Mouse (Mus musculus) CH12.LX (cell line): ENCODE results near the gene Iqca. TPM values are rescaled to one million over a fixed set of nuclear protein-coding genes. Genes with fewer than 3 reads are reported as not detected.

Experiments used
- DNase-seq: peaks from one replicate; pipeline ENCODE4 v3.0.0-alpha.2; 2013; ENCODE audit errors: extremely low read depth
- H3K27ac ChIP-seq: 2 replicates; pipeline ENCODE4 v1.5.1; 2012; ENCODE audit warnings: low read depth, mild to moderate bottlenecking, control low read depth, moderate library complexity; ENCODE audit not compliant: insufficient read depth
- H3K27me3 ChIP-seq: replicated peaks from 2 replicates; pipeline ENCODE3; 2012; ENCODE audit warnings: inconsistent platforms
- H3K36me3 ChIP-seq, 2 experiments: replicated peaks in 1 of 2; 2 replicates each; pipeline versions ENCODE3 to v1.6.1; 2012; ENCODE audit warnings: inconsistent platforms in 1 of 2, low read length in 1 of 2, mild to moderate bottlenecking in 1 of 2, mixed read lengths in 1 of 2, moderate library complexity in 1 of 2; ENCODE audit not compliant: control insufficient read depth in 1 of 2, insufficient read depth in 1 of 2
- H3K4me1 ChIP-seq, 2 experiments: 2 replicates each; pipeline ENCODE4 v1.6.1; 2012; ENCODE audit warnings: inconsistent platforms in 1 of 2, moderate library complexity in 1 of 2; ENCODE audit not compliant: insufficient read depth in 2 of 2, control insufficient read depth in 1 of 2
- H3K4me2 ChIP-seq: 2 replicates; pipeline ENCODE4 v1.6.1; 2012; ENCODE audit warnings: low read depth, mild to moderate bottlenecking, control low read depth; ENCODE audit not compliant: poor library complexity, insufficient read depth, severe bottlenecking
- H3K4me3 ChIP-seq, 3 experiments: fragments of 150-350 bp in 1 of 3; sonication (generic) in 1 of 3; replicated peaks in 1 of 3; 2 replicates each; pipeline versions ENCODE3 to v1.5.1; 2011 to 2012; ENCODE audit warnings: low read depth in 2 of 3, low read length in 2 of 3, mild to moderate bottlenecking in 2 of 3, moderate library complexity in 2 of 3, control low read depth in 1 of 3, improper control_type of control experiment in 1 of 3, inconsistent platforms in 1 of 3, mixed read lengths in 1 of 3; ENCODE audit not compliant: poor library complexity in 1 of 3
- H3K79me2 ChIP-seq: replicated peaks from 2 replicates; pipeline ENCODE4 v1.6.1; 2012; ENCODE audit warnings: mild to moderate bottlenecking, moderate library complexity; ENCODE audit not compliant: control insufficient read depth, poor library complexity, insufficient read depth, severe bottlenecking; ENCODE audit errors: extremely low read depth
- H3K9ac ChIP-seq: 2 replicates; pipeline ENCODE4 v1.6.1; 2012; ENCODE audit warnings: low read depth, mild to moderate bottlenecking, control low read depth, moderate library complexity; ENCODE audit not compliant: insufficient read depth
- H3K9me3 ChIP-seq: replicated peaks from 2 replicates; pipeline ENCODE3; 2012; ENCODE audit warnings: low read length, inconsistent platforms, mixed read lengths
- CTCF ChIP-seq, 2 experiments: IDR thresholded peaks in 1 of 2; conservative IDR thresholded peaks in 1 of 2; 2 replicates each; pipeline ENCODE4 v1.5.1; 2011 to 2012; ENCODE audit warnings: low read depth in 2 of 2, low read length in 2 of 2, improper control_type of control experiment in 1 of 2, inconsistent platforms in 1 of 2, mild to moderate bottlenecking in 1 of 2, moderate library complexity in 1 of 2
- EP300 ChIP-seq: IDR thresholded peaks from 2 replicates; pipeline ENCODE4 v1.6.1; 2011; ENCODE audit warnings: low read length, improper control_type of control experiment
- GABPA ChIP-seq: IDR thresholded peaks from 2 replicates; pipeline ENCODE4 v1.6.1; 2012; ENCODE audit warnings: low read depth, low read length, improper control_type of control experiment, inconsistent platforms; ENCODE audit not compliant: insufficient replicate concordance
- HCFC1 ChIP-seq: IDR thresholded peaks from 2 replicates; pipeline ENCODE4 v1.6.1; 2012; ENCODE audit warnings: low read depth, mild to moderate bottlenecking, inconsistent platforms, low read length, improper control_type of control experiment
- IRF4 ChIP-seq: IDR thresholded peaks from 2 replicates; pipeline ENCODE4 v1.6.1; 2014; ENCODE audit warnings: low read depth, mild to moderate bottlenecking, inconsistent platforms, low read length, improper control_type of control experiment
- JUN ChIP-seq: IDR thresholded peaks from 2 replicates; pipeline ENCODE4 v1.6.1; 2011; ENCODE audit warnings: low read depth, mild to moderate bottlenecking, low read length, improper control_type of control experiment, moderate library complexity; ENCODE audit not compliant: insufficient read depth
- JUND ChIP-seq: conservative IDR thresholded peaks from 2 replicates; pipeline ENCODE4 v1.6.1; 2011; ENCODE audit warnings: low read depth, low read length, improper control_type of control experiment
- MXI1 ChIP-seq: IDR thresholded peaks from 2 replicates; pipeline ENCODE4 v1.6.1; 2011; ENCODE audit warnings: mild to moderate bottlenecking, low read depth, low read length, improper control_type of control experiment
- NELFE ChIP-seq: IDR thresholded peaks from 2 replicates; pipeline ENCODE4 v1.6.1; 2011; ENCODE audit warnings: low read depth, low read length, improper control_type of control experiment
- POLR2AphosphoS2 ChIP-seq: IDR thresholded peaks from 2 replicates; pipeline ENCODE4 v1.6.1; 2011; ENCODE audit warnings: low read depth, low read length, improper control_type of control experiment
- RCOR1 ChIP-seq: conservative IDR thresholded peaks from 2 replicates; pipeline ENCODE4 v1.6.1; 2012; ENCODE audit warnings: low read depth, mild to moderate bottlenecking, inconsistent platforms, low read length, improper control_type of control experiment
- SMC3 ChIP-seq: IDR thresholded peaks from 2 replicates; pipeline ENCODE4 v1.6.1; 2011; ENCODE audit warnings: low read depth, low read length, improper control_type of control experiment
- UBTF ChIP-seq: IDR thresholded peaks from 2 replicates; pipeline ENCODE4 v1.6.1; 2012; ENCODE audit warnings: low read depth, mild to moderate bottlenecking, inconsistent platforms, low read length, improper control_type of control experiment, moderate library complexity
- USF2 ChIP-seq: conservative IDR thresholded peaks from 2 replicates; pipeline ENCODE4 v1.6.1; 2011; ENCODE audit warnings: low read depth, low read length, improper control_type of control experiment
- ZC3H11A ChIP-seq: IDR thresholded peaks from 2 replicates; pipeline ENCODE4 v1.6.1; 2012; ENCODE audit warnings: low read depth, mild to moderate bottlenecking, inconsistent platforms, low read length, improper control_type of control experiment
- dilution Hi-C: fragments of 300-500 bp; cut with MboI; formaldehyde crosslinking; loops from 2 replicates; pipeline ENCODE4 v1.14.3; 2020; ENCODE audit warnings: low sequenced_read_pairs; ENCODE audit not compliant: extremely low pct_unique_long_range_greater_than_20kb, extremely low pct_ligation_motif_present
- in situ Hi-C: fragments of 300-500 bp; cut with MboI; formaldehyde crosslinking; loops from 3 replicates; pipeline ENCODE4 v1.14.3; 2019; ENCODE audit warnings: low sequenced_read_pairs, low pct_ligation_motif_present, low pct_unique_long_range_greater_than_20kb, mixed read lengths
- polyA plus RNA-seq: library from polyadenylated mRNA; unstranded; fragments of >175 nt; gene quantifications from 2 replicates; pipeline ENCODE4 v1.2.1, GENCODE M21; 2012; ENCODE audit warnings: low read depth; ENCODE audit not compliant: insufficient read length
- total RNA-seq, 2 experiments: library from RNA; depleted of rRNA; stranded (reverse); fragments of 300-350 nt in 1 of 2; fragments of >200 nt in 1 of 2; gene quantifications; 2 replicates each; pipeline ENCODE4 v1.2.3; 2012 to 2014

The Iqca gene
- total and polyA plus RNA-seq, 3 experiments, result 0.19 TPM; not detected in 2

- dilution Hi-C loops, result no loop called here
- no peaks in the 10 kb centered on the region for H3K27me3 ChIP-seq
- no peaks in the 10 kb centered on the region for H3K36me3 ChIP-seq
- H3K4me2 ChIP-seq, result no peak overlapping the region
- H3K9me3 ChIP-seq, result no peaks in the 10 kb centered on the region
- H3K27ac ChIP-seq, result no peak overlapping the region
- H3K9ac ChIP-seq, result no peak overlapping the region
- H3K4me1 ChIP-seq, result no peaks in the 10 kb centered on the region
- DNase-seq, result no peak
- TF ChIP-seq UBTF (no peak), USF2 (no peak), SMC3 (no peak), ZC3H11A (no peak), GABPA (no peak), JUND (no peak), JUN (no peak), IRF4 (no peak), NELFE (no peak), POLR2AphosphoS2 (no peak), RCOR1 (no peak), EP300 (no peak)
- H3K4me3 ChIP-seq, result no peak overlapping the region
- in situ Hi-C loops, result no loop called here
- no peaks in the 10 kb centered on the region for H3K79me2 ChIP-seq
Observed at GRCm38 (mm10) chr1:90092816-90093493, 60.2 kb downstream of the Iqca start.

- TF ChIP-seq IRF4 (no peak), HCFC1 (no peak), ZC3H11A (no peak), CTCF (conservative IDR thresholded peaks at IDR 0.05 in 1 of 2, IDR thresholded peaks at IDR 0.05 in 1 of 2; ENCODE audit: low read depth in 2 of 2, low read length in 2 of 2) (no peak), MXI1 (no peak)
- dilution Hi-C loops (no loop called here), in situ Hi-C loops (no loop called here)
- Histone ChIP-seq H3K4me3 (no peak overlapping the region), H3K36me3 (no peaks in the 10 kb centered on the region), H3K79me2 (no peaks in the 10 kb centered on the region), H3K9me3 (no peaks in the 10 kb centered on the region), H3K27me3 (no peaks in the 10 kb centered on the region), H3K9ac (no peak overlapping the region), H3K27ac (no peak overlapping the region), H3K4me2 (no peak overlapping the region), H3K4me1 (peaks cover 0 to 8% of the 10 kb centered on the region in 2 experiments; a peak in 2 of 4 replicates)
- DNase-seq, result no peak
Observed at GRCm38 (mm10) chr1:90088192-90088990, 64.8 kb downstream of the Iqca start.
